In the genomic region with DNA sequence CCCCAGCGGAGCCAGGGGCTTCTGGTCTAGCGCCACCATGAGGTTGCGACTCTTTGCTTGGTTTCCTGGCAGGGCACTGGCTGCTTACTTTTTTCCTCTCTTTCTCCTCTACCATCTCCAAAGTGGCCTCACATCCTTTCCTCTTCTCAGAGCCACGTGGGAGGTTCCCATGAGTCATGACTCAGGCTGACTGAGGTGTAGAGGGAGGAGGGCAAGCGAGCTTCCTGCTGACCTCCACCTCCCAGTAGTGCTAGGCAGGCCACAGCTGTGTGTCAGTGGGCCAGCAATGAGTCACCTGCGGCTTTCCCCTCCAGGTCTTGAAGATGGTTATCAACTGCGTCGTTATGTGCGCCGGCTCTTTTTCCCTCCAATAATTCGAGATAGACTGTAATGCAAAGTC, we compare ENCODE assay signal across 9 mouse cellular contexts.
DNase-seq lines count a peak whose midpoint lies in the region; ATAC-seq and TF ChIP-seq lines count a peak whose summit lies in the region.
"Had no signal": no experiment of that assay in that cellular context is flagged by ENCODE, and none has a peak within 500 bp of the region (broad histone marks: within the 10 kb centered on the region; RNA-seq: fewer than 3 reads in every experiment).

No protein-coding gene starts in this region.

- H3K9ac ChIP-seq in neural tube, embryonic 15.5 days (replicated peaks): no peak overlapping the region
- H3K9ac ChIP-seq: forebrain, embryonic 13.5 days; midbrain, embryonic 12.5 days had no signal

- no peak overlapping the region for H3K27ac ChIP-seq in left cerebral cortex, adult 2 months
- H3K27ac ChIP-seq in neural tube, embryonic 15.5 days (replicated peaks): no peak overlapping the region
- H3K27ac ChIP-seq: forebrain, embryonic 13.5 days; midbrain, embryonic 12.5 days had no signal

- no peak overlapping the region for H3K4me2 ChIP-seq in neural tube, embryonic 15.5 days
- H3K4me2 ChIP-seq: forebrain, embryonic 13.5 days; midbrain, embryonic 12.5 days had no signal

- intact Hi-C loops in left cerebral cortex, adult 2 months (cut with DNase I): loop anchor here (5.0 kb wide), 1 partner anchor 107 kb away; no protein-coding TSS in a partner anchor
- intact Hi-C loops in left cerebral cortex, postnatal 10 days (cut with DNase I): no loop called here

- no peak; the same call in 1 of the 2 replicates for TF ChIP-seq CTCF in left cerebral cortex, adult 2 months (IDR thresholded peaks at IDR 0.05)
- no peak for TF ChIP-seq CTCF in G1E (IDR thresholded peaks at IDR 0.05; ENCODE audit: low read depth, low read length)

- ATAC-seq in G1E (ENCODE audit: extremely low read depth, insufficient number of reproducible peaks, low FRiP score, poor library complexity, severe bottlenecking): peak; percentile 91
- ATAC-seq in megakaryocyte progenitor cell, adult 5-6 weeks (replicated peaks; ENCODE audit: poor library complexity): peak; percentile 55
- ATAC-seq in neural tube, embryonic 15.5 days (ENCODE audit: low FRiP score): no peak
- ATAC-seq: forebrain, embryonic 13.5 days had no signal

- H3K36me3 ChIP-seq in G1E (replicated peaks): no peaks in the 10 kb centered on the region
- H3K36me3 ChIP-seq in neural tube, embryonic 15.5 days: no peaks in the 10 kb centered on the region
- H3K36me3 ChIP-seq: midbrain, embryonic 12.5 days had no signal

- H3K4me3 ChIP-seq in left cerebral cortex, adult 2 months: no peak overlapping the region
- no peak overlapping the region; the same call in 1 of the 2 replicates for H3K4me3 ChIP-seq in G1E (ENCODE audit: low read depth, low read length)
- no peak overlapping the region for H3K4me3 ChIP-seq in neural tube, embryonic 15.5 days (replicated peaks)
- H3K4me3 ChIP-seq: forebrain, embryonic 13.5 days; midbrain, embryonic 12.5 days had no signal

- DNase-seq in left cerebral cortex, adult 2 months (ENCODE audit: extremely low spot score in 1 of 2, low spot score in 2 of 2): peak; percentile 23 to 45
- no peak for DNase-seq in left cerebral cortex, postnatal 10 days (ENCODE audit: extremely low spot score in 1 of 2, low spot score in 2 of 2)
- DNase-seq in G1E (ENCODE audit: low spot score): peak; percentile 33
- peak; percentile 71 to 76 for DNase-seq in adrenal gland, postnatal 36 days
- DNase-seq in embryo, embryonic 10 days (ENCODE audit: low spot score): no peak

- no peaks in the 10 kb centered on the region for H3K9me3 ChIP-seq in G1E (replicated peaks)
- H3K9me3 ChIP-seq in neural tube, embryonic 15.5 days (replicated peaks): no peaks in the 10 kb centered on the region
- H3K9me3 ChIP-seq: forebrain, embryonic 13.5 days; midbrain, embryonic 12.5 days had no signal

- 81% methylated on average over 11 of the region's 11 CpGs for WGBS in neural tube, embryonic 15.5 days

- peaks cover 27% of the 10 kb centered on the region for H3K27me3 ChIP-seq in G1E (ENCODE audit: insufficient read depth, low read length)
- H3K27me3 ChIP-seq in neural tube, embryonic 15.5 days (replicated peaks): no peaks in the 10 kb centered on the region
- H3K27me3 ChIP-seq: forebrain, embryonic 13.5 days had no signal

- peaks cover 40% of the 10 kb centered on the region for H3K4me1 ChIP-seq in G1E (ENCODE audit: insufficient read depth, low read depth, low read length)
- H3K4me1 ChIP-seq in neural tube, embryonic 15.5 days: 0 out of 2 replicates have a peak, but pooled peaks cover under 1% of the 10 kb centered on the region

Comparison
In these comparisons a context has a peak if more than half of its experiments do, and no peak if none do; other contexts are left out.
1. DNase-seq: peak in left cerebral cortex, adult 2 months (2 of 2), G1E (single experiment) and adrenal gland, postnatal 36 days (2 of 2); none in left cerebral cortex, postnatal 10 days (0 of 2) and embryo, embryonic 10 days (single experiment).